Mouse (Mus musculus): Measurements from ENCODE around the gene Ugt1a9. TPM values are rescaled to one million over a fixed set of nuclear protein-coding genes. Genes with fewer than 3 reads are reported as not detected.

The Ugt1a9 gene
- polyA plus RNA-seq, 1 experiment from 2014 or later, result not detected

DNA sequence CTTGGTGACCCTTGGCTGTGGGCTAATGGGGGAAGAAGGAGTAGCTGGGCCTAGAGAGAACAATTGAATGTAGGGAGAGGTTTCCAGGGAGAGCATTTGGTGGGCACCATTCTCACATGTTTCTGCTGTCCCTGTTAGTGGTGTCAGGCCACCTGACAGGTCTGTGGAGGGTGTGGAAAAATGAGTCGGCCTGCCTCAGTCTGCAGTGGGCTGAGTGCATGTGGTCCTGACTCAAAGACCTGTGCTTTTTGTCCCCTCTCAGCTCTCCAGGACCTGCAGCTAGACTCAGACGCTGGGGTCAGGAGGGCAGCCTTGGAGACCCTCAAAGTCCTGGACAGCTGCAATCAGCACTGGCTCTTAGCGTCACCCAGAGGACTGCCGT lies 189.0 kb downstream of the Ugt1a9 start:
- Histone ChIP-seq H3K27me3 (ENCODE audit: control insufficient read depth, insufficient read depth, low read depth, low read length) (no peaks in the 10 kb centered on the region), H3K4me2 (ENCODE audit: low read length) (no peak overlapping the region), H3K9ac (ENCODE audit: low read depth, low read length) (no peak overlapping the region), H3K9me3 (replicated peaks; ENCODE audit: control insufficient read depth, low read length, poor library complexity, severe bottlenecking) (peaks cover 30% of the 10 kb centered on the region), H3K4me1 (ENCODE audit: control insufficient read depth, insufficient read depth, low read length) (no peaks in the 10 kb centered on the region), H3K4me3 (ENCODE audit: low read depth, low read length) (no peak overlapping the region), H3K36me3 (ENCODE audit: control insufficient read depth, insufficient read depth, low read length) (peaks cover 43% of the 10 kb centered on the region), H3K27ac (ENCODE audit: low read length) (no peak overlapping the region)
- 74% methylated on average over 4 of the region's 4 CpGs for WGBS
- peak; percentile 3; the same call in 1 of the 2 replicates for ATAC-seq

DNA sequence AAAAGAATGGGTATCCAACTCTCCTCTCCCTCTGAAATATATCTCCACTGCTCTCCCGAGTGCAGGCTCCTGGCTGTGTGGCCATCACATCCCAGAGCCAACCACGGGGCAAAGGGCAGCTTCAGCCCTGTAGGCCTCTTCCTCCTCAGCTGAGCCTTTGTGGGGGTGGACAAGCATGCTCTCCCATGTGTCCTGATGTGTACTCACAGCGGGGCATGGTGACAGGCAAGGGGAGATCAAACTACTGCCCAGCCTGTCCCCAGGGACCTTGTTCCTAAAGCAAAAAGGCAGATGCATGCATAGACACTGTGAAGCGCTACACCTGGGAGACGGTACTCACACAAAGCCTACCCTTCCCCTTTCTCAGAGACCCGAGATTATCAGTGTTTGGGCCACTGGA lies 189.5 kb downstream of the Ugt1a9 start:
- Histone ChIP-seq H3K4me1 (ENCODE audit: control insufficient read depth, insufficient read depth, low read length) (no peaks in the 10 kb centered on the region), H3K4me3 (ENCODE audit: low read depth, low read length) (no peak overlapping the region), H3K9me3 (replicated peaks; ENCODE audit: control insufficient read depth, low read length, poor library complexity, severe bottlenecking) (peaks cover 25% of the 10 kb centered on the region), H3K27ac (ENCODE audit: low read length) (no peak overlapping the region), H3K9ac (ENCODE audit: low read depth, low read length) (no peak overlapping the region), H3K4me2 (ENCODE audit: low read length) (no peak overlapping the region), H3K27me3 (ENCODE audit: control insufficient read depth, insufficient read depth, low read depth, low read length) (no peaks in the 10 kb centered on the region), H3K36me3 (ENCODE audit: control insufficient read depth, insufficient read depth, low read length) (peaks cover 48% of the 10 kb centered on the region)
- ATAC-seq, result no peak; the same call in 1 of the 2 replicates
- 86% methylated on average over 6 of the region's 6 CpGs for WGBS

DNA sequence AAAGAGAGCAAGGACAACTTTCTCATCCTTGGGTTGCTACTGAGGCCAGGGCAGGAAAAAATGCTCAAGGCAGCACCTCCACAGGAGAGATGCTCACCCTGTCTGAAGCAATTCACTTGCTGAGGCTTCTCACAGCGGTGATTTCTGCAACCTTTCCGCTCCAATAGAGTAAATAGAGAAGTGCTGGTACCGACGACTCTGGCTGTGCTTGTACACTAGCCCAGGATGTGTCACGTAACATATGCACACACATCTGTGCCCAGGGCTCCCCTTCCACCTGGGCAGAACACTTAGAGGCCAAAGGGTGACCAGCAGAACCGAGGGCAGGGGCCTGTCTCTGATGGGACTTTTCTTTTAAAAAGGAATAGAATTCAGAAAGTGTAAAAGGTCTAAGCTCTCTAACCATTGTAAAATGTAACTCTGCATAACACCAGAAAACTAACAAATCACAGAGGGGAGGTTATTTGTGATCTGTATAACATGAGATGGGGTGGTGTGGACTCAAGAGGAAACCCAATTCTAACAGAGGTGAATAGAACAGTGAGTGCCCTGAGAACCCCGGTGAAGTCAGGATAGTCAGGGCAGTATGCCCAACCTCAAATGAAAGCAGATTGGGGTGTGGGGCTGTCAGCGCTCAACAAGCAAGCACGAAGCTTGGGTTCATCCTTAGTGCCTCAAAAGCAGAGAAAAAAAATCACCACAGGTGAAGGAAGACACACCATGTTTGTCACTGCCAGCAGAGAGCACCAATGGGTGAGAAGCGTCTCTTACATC lies 190.2 kb downstream of the Ugt1a9 start:
- ATAC-seq, result no peak
- Histone ChIP-seq H3K27me3 (ENCODE audit: control insufficient read depth, insufficient read depth, low read depth, low read length) (no peaks in the 10 kb centered on the region), H3K9me3 (replicated peaks; ENCODE audit: control insufficient read depth, low read length, poor library complexity, severe bottlenecking) (peaks cover 18% of the 10 kb centered on the region), H3K36me3 (ENCODE audit: control insufficient read depth, insufficient read depth, low read length) (peaks cover 54% of the 10 kb centered on the region), H3K4me1 (ENCODE audit: control insufficient read depth, insufficient read depth, low read length) (no peaks in the 10 kb centered on the region), H3K27ac (ENCODE audit: low read length) (no peak overlapping the region), H3K4me2 (ENCODE audit: low read length) (no peak overlapping the region), H3K4me3 (ENCODE audit: low read depth, low read length) (no peak overlapping the region), H3K9ac (ENCODE audit: low read depth, low read length) (no peak overlapping the region)
- 84% methylated on average over 10 of the region's 10 CpGs for WGBS

DNA sequence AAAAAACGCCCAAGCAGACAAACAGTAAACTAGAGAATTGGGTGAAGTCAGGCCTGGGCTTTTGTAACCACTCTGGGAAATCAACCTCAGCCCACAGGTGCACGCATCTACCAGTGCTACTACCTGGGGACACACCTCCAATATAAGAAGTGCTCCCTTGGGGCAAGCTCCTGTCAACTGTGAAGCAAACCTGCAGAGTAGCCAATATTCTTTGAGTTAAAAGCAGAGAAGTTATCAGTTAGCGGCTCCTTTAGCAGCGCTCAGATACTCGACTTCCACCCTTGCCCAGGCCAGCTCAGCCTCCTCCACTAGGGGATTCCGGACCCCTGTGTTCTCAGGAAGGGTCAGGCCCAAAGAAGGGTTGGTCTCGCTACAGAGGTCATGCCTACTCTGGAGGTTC lies 191.1 kb downstream of the Ugt1a9 start:
- no peak for ATAC-seq
- Histone ChIP-seq H3K4me3 (ENCODE audit: low read depth, low read length) (no peak overlapping the region), H3K36me3 (ENCODE audit: control insufficient read depth, insufficient read depth, low read length) (peaks cover 64% of the 10 kb centered on the region), H3K4me1 (ENCODE audit: control insufficient read depth, insufficient read depth, low read length) (no peaks in the 10 kb centered on the region), H3K27me3 (ENCODE audit: control insufficient read depth, insufficient read depth, low read depth, low read length) (no peaks in the 10 kb centered on the region), H3K4me2 (ENCODE audit: low read length) (no peak overlapping the region), H3K9ac (ENCODE audit: low read depth, low read length) (no peak overlapping the region), H3K9me3 (replicated peaks; ENCODE audit: control insufficient read depth, low read length, poor library complexity, severe bottlenecking) (peaks cover 9% of the 10 kb centered on the region), H3K27ac (ENCODE audit: low read length) (no peak overlapping the region)
- WGBS, result 87% methylated on average over 7 of the region's 7 CpGs

DNA sequence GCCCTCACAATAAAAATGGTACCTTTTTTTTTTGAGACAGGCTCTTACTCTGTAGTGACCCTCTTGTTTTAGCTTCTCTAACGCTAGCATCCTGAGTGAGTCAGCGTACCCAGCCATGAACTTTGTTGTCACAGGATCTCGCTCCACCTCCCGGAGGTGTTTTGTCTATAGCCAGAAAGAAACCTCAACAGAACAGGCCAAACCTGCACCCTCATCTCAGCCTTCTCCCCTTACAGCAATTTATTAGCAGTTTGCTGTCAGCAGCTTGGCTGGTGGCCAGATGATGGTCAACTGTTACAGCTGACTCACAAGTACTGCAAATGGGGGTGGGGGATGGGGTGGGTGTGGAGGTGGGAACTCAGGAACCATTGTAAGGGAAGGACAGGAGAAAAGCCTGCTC lies 191.7 kb downstream of the Ugt1a9 start:
- H3K36me3 ChIP-seq (ENCODE audit: control insufficient read depth, insufficient read depth, low read length), result peaks cover 69% of the 10 kb centered on the region
- no peak for ATAC-seq
- H3K4me1 ChIP-seq (ENCODE audit: control insufficient read depth, insufficient read depth, low read length), result no peaks in the 10 kb centered on the region
- no peak overlapping the region for H3K9ac ChIP-seq (ENCODE audit: low read depth, low read length)
- 90% methylated on average over 4 of the region's 4 CpGs for WGBS
- H3K27ac ChIP-seq (ENCODE audit: low read length), result no peak overlapping the region
- H3K4me3 ChIP-seq (ENCODE audit: low read depth, low read length), result no peak overlapping the region
- peaks cover 4% of the 10 kb centered on the region; the same call in 1 of the 2 replicates for H3K9me3 ChIP-seq (replicated peaks; ENCODE audit: control insufficient read depth, low read length, poor library complexity, severe bottlenecking)
- no peak overlapping the region for H3K4me2 ChIP-seq (ENCODE audit: low read length)
- H3K27me3 ChIP-seq (ENCODE audit: control insufficient read depth, insufficient read depth, low read depth, low read length), result no peaks in the 10 kb centered on the region

DNA sequence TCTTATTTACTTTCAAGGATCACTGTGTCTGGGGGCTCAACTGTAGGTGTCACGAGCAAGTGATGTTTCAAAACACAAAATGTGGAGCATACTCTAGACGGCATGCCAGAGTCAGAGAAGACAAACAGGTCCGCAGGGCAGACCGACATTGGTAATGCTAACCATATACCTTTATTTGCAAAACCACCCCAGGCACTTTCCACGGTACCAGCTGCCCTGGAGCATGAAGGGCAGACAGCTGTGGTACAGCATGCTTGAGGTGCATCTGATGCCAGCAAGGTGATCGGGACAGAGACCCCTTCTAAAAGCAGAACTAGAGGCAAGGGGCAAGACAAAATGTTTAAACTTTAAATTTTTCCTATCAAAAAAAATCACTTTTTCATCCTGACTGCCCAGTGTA lies 192.4 kb downstream of the Ugt1a9 start:
- 78% methylated on average over 6 of the region's 6 CpGs for WGBS
- peaks cover 76% of the 10 kb centered on the region for H3K36me3 ChIP-seq (ENCODE audit: control insufficient read depth, insufficient read depth, low read length)
- H3K4me1 ChIP-seq (ENCODE audit: control insufficient read depth, insufficient read depth, low read length), result no peaks in the 10 kb centered on the region
- H3K9me3 ChIP-seq (replicated peaks; ENCODE audit: control insufficient read depth, low read length, poor library complexity, severe bottlenecking), result no peaks in the 10 kb centered on the region
- no peak overlapping the region for H3K4me2 ChIP-seq (ENCODE audit: low read length)
- no peak overlapping the region for H3K9ac ChIP-seq (ENCODE audit: low read depth, low read length)
- H3K4me3 ChIP-seq (ENCODE audit: low read depth, low read length), result no peak overlapping the region
- H3K27ac ChIP-seq (ENCODE audit: low read length), result no peak overlapping the region
- ATAC-seq, result no peak
- H3K27me3 ChIP-seq (ENCODE audit: control insufficient read depth, insufficient read depth, low read depth, low read length), result no peaks in the 10 kb centered on the region

DNA sequence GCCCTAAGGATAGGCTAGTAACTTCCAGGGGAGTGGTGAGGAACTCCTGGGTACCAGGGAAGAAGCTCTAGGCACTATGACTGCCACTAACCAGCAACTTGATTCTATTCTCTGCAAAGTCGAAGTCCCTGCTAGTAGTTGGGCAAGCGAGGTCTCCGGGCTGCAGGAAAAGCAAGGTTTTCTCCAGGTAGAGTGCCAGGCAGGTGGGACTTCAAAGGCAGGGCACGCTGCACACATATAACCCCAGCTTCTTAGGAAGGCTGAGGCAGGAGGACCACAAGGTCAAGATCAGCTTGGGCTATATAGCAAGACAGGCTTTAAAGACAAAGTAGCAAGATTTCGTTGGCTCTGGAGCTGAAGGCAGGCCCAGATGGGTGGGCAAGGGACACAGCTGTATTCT lies 193.2 kb downstream of the Ugt1a9 start:
- no peak overlapping the region for H3K4me2 ChIP-seq (ENCODE audit: low read length)
- H3K27ac ChIP-seq (ENCODE audit: low read length), result no peak overlapping the region
- WGBS, result 94% methylated on average over 5 of the region's 5 CpGs
- ATAC-seq, result no peak
- H3K4me3 ChIP-seq (ENCODE audit: low read depth, low read length), result no peak overlapping the region
- H3K9ac ChIP-seq (ENCODE audit: low read depth, low read length), result no peak overlapping the region
- no peaks in the 10 kb centered on the region for H3K27me3 ChIP-seq (ENCODE audit: control insufficient read depth, insufficient read depth, low read depth, low read length)
- H3K36me3 ChIP-seq (ENCODE audit: control insufficient read depth, insufficient read depth, low read length), result peaks cover 84% of the 10 kb centered on the region
- H3K9me3 ChIP-seq (replicated peaks; ENCODE audit: control insufficient read depth, low read length, poor library complexity, severe bottlenecking), result no peaks in the 10 kb centered on the region
- no peaks in the 10 kb centered on the region for H3K4me1 ChIP-seq (ENCODE audit: control insufficient read depth, insufficient read depth, low read length)

DNA sequence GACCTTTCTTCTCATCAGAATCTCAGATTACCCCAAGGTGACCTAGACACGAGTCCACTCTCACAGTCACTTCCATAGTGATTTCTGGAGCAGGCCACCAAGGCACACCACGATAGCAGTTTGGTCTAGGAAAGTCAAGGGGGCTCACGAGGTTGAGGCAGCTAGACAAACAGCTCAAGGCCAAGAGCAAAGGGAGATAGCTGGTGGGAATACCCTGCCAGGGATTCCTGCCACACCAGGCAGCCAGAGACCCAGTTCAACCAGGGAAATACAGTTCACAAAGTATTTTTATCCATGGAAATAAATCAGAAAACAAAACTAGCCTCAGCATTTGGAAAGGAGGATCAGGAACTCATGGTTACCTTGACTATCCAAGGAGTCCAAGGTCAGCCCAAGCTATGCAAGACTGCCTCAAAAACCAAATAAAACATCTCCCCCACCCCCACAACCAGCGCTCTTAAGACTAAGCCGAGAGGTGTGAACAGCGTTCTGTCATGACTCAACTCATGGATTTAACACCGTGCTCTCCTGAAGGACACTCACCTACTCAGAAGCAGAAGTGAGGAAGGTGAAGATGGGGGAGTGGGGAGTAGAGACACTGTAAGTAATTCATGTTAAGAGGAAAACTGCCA lies 193.8 kb downstream of the Ugt1a9 start:
- Histone ChIP-seq H3K4me1 (ENCODE audit: control insufficient read depth, insufficient read depth, low read length) (no peaks in the 10 kb centered on the region), H3K9me3 (replicated peaks; ENCODE audit: control insufficient read depth, low read length, poor library complexity, severe bottlenecking) (no peaks in the 10 kb centered on the region), H3K9ac (ENCODE audit: low read depth, low read length) (no peak overlapping the region), H3K4me3 (ENCODE audit: low read depth, low read length) (no peak overlapping the region), H3K36me3 (ENCODE audit: control insufficient read depth, insufficient read depth, low read length) (peaks cover 90% of the 10 kb centered on the region), H3K27ac (ENCODE audit: low read length) (no peak overlapping the region), H3K27me3 (ENCODE audit: control insufficient read depth, insufficient read depth, low read depth, low read length) (no peaks in the 10 kb centered on the region), H3K4me2 (ENCODE audit: low read length) (no peak overlapping the region)
- 92% methylated on average over 7 of the region's 7 CpGs for WGBS
- ATAC-seq, result no peak

DNA sequence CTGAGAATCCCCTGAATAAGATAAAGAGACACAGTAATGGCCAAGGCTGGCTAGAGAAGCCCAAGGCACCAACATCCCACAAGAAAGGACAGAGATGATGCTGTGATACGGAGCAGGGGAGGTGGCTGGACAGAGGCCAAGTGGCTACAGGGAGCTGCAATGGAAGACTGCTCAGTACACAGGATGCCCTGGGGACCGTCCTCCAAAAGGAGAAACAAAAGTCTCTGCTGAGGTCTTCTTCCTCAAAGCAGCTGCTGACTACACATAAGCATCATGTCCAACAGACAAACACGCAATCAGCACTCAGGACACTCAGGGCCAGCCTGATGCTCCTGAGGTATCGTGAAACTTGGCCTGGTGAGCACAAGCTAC lies 194.3 kb downstream of the Ugt1a9 start:
- H3K4me3 ChIP-seq (ENCODE audit: low read depth, low read length), result no peak overlapping the region
- no peak overlapping the region for H3K9ac ChIP-seq (ENCODE audit: low read depth, low read length)
- 82% methylated on average over 4 of the region's 4 CpGs for WGBS
- ATAC-seq, result no peak
- no peak overlapping the region for H3K27ac ChIP-seq (ENCODE audit: low read length)
- no peaks in the 10 kb centered on the region for H3K27me3 ChIP-seq (ENCODE audit: control insufficient read depth, insufficient read depth, low read depth, low read length)
- H3K4me2 ChIP-seq (ENCODE audit: low read length), result no peak overlapping the region
- peaks cover 93% of the 10 kb centered on the region for H3K36me3 ChIP-seq (ENCODE audit: control insufficient read depth, insufficient read depth, low read length)
- no peaks in the 10 kb centered on the region for H3K9me3 ChIP-seq (replicated peaks; ENCODE audit: control insufficient read depth, low read length, poor library complexity, severe bottlenecking)
- no peaks in the 10 kb centered on the region for H3K4me1 ChIP-seq (ENCODE audit: control insufficient read depth, insufficient read depth, low read length)

Data from midbrain, embryonic 16.5 days (tissue).